Mouse (Mus musculus) testis, adult 2 months (tissue): ENCODE measurements around the gene Zcchc7.

Source experiments
- CTCF ChIP-seq: fragments of 200-500 bp; IDR thresholded peaks from 2 replicates; pipeline ENCODE4 v1.5.1; 2012; ENCODE audit warnings: low read depth, mild to moderate bottlenecking, inconsistent platforms, low read length, moderate library complexity; ENCODE audit not compliant: control insufficient read depth, insufficient read depth, insufficient replicate concordance
- POLR2A ChIP-seq: fragments of 200-500 bp; IDR thresholded peaks from 2 replicates; pipeline ENCODE4 v1.6.1; 2012; ENCODE audit warnings: low read depth, mild to moderate bottlenecking, inconsistent platforms, low read length, moderate library complexity; ENCODE audit not compliant: control insufficient read depth

GRCm38 (mm10) chr4:44813770-44814169, 58.1 kb downstream of the Zcchc7 start:
- TF ChIP-seq POLR2A = no peak
- TF ChIP-seq CTCF = no peak
